Mouse (Mus musculus) brain, embryonic 14.5 days (tissue): ENCODE data around the gene Rprd1b. TPM values are rescaled to one million over a fixed set of nuclear protein-coding genes. Genes with fewer than 3 reads are reported as not detected.

Source experiments
- DNase-seq: peaks from one replicate; pipeline ENCODE4 v3.0.0-alpha.2; 2011; ENCODE audit warnings: low read depth
- CTCF ChIP-seq: fragments of 200-500 bp; IDR thresholded peaks from 2 replicates; pipeline ENCODE4 v1.5.1; 2012; ENCODE audit warnings: inconsistent platforms, mild to moderate bottlenecking, moderate library complexity, borderline replicate concordance; ENCODE audit not compliant: insufficient read depth, insufficient read length; ENCODE audit errors: extremely low read depth
- POLR2A ChIP-seq: fragments of 200-500 bp; IDR thresholded peaks from 2 replicates; pipeline ENCODE4 v1.6.1; 2012; ENCODE audit warnings: mild to moderate bottlenecking, inconsistent platforms, borderline replicate concordance; ENCODE audit not compliant: poor library complexity, insufficient read depth, insufficient read length, severe bottlenecking; ENCODE audit errors: extremely low read depth
- polyA plus RNA-seq: library from polyadenylated mRNA; depleted of rRNA; stranded (reverse); fragments of >200 nt; gene quantifications from 2 replicates; pipeline ENCODE4 v1.2.3, GENCODE M21; 2012; rRNA removed

The Rprd1b gene
- polyA plus RNA-seq, 1 experiment: 27.9 TPM

GRCm38 (mm10) chr2:158170394-158170793, 142.1 kb downstream of the Rprd1b start:
- TF ChIP-seq CTCF: no peak
- no peak for TF ChIP-seq POLR2A
- no peak for DNase-seq

DNA sequence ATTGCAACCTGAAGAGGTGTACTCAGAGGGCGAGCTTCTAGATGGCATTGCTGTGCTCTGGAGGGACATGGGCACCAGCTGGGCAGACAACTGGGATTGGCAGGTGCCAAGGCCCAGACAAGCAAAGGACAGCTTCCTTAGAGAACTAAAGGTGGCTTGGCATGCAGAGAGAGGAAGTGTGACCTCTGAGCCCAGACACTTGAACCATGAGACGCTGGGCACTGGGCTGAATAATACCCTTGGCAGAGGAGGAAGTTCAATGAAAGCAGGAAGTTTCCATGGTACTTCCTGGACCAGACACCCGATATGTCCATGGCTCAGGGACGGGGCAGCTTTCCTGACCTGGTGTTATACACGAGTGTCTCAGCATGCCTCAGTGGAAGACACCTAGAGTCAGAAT, 146.1 kb downstream of the Rprd1b start:
- DNase-seq: no peak
- no peak for TF ChIP-seq CTCF

DNA sequence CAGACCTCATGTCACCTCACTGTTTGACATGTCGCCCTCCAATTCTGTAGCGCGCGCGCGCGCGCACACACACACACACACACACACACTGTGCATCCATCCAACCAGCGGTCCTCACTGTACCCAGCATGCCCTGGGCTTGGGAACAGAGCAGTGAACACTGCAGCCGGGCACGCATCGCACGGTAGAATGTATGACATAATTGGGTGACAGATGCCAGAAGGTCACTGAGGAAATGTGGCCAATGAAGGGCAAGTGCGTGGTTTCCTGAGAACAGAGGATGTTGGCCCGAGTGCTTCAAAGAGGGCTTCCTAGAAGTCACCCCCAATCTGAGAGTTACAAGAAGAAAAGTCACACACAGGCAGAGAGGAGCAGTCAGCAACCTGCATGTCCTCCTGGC, 146.7 kb downstream of the Rprd1b start:
- no peak for DNase-seq
- TF ChIP-seq POLR2A (no peak), CTCF (no peak)

DNA sequence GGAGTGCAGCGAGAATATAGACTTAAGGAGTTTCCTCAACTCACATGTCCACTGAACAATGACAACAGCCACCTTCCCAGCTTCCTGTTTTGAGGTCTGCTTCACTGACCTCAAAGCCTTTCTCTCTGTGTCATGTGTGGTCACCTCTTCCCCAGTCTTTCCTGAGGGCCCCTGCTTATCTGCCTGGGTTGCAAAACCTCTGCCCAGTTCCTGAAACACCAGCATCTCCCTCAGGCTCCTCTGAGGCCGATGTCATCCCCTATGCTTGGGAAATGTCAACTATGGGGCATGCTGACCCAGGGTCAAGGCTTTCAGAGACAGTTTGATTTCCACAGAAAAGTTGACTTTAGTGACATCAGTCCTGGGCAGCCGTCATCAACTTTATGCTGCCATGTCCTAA, 147.1 kb downstream of the Rprd1b start:
- TF ChIP-seq POLR2A (no peak), CTCF (no peak)
- DNase-seq: no peak

- no peak for DNase-seq
Measured at GRCm38 (mm10) chr2:158176763-158177162, 148.5 kb downstream of the Rprd1b start.

DNA sequence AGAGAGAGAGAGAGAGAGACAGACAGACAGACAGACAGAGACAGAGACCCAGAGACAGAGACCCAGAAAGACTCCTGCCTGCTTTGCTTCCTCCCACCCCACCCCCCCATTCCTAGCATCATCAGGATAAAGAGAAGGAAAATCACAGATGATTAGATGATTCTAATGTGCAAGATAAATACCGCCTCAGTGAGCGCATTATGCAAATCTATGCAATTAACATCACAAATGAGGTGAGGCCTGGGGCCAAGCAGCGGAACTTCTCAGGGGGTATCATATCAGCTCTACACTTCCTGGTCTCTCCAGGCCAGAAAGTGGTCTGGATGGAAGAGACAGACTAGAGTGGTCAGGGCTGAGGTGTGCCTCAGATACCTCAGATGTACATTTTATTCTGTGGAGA, 149.3 kb downstream of the Rprd1b start:
- TF ChIP-seq POLR2A (no peak), CTCF (no peak)
- peak; percentile 89 for DNase-seq

More at GRCm38 (mm10) chr2:158176763-158177162, 148.5 kb downstream of the Rprd1b start:
- TF ChIP-seq CTCF (no peak), POLR2A (no peak)

GRCm38 (mm10) chr2:158178139-158178538, 149.8 kb downstream of the Rprd1b start:
- no peak for DNase-seq
- no peak for TF ChIP-seq POLR2A
- no peak for TF ChIP-seq CTCF

GRCm38 (mm10) chr2:158178696-158179369, 150.5 kb downstream of the Rprd1b start:
- peak; percentile 66 for DNase-seq
- TF ChIP-seq CTCF (no peak), POLR2A (no peak)

DNA sequence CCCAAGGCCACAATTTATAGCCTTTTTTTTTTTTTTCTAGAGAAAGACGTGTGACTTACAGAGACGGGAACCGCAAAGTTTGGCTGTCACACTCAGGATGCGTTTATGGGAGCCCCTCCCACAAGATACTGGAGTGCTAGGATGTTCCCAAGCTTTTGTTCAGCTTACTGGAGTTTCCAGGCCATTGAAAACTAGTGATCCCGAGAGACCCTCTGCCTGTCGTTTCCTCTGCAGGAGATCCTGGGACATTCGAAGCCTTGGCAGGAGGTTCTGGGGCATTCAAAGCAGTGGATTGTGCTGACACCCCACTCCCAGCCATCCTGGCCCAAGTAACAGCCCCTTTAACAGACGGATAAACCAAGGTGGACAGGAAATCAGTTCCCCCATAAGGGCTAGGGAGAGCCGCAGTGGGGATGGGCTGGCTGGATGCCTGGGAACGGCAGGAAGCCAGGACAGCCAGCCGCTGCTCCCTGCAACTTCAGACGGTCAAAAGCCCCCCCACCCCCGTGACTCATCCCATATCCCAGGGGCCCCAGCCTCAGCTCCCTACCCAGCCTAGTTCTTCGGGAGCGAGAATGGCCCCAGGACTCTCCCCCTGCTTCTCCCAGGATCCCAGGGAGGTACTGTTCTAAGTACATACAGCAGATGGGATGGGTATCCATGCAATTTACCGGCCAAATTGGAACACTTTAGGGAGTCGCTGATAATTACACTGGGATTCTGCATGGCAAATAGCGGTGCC, 151.2 kb downstream of the Rprd1b start:
- TF ChIP-seq POLR2A (no peak), CTCF (no peak)
- peak; percentile 84 for DNase-seq

DNA sequence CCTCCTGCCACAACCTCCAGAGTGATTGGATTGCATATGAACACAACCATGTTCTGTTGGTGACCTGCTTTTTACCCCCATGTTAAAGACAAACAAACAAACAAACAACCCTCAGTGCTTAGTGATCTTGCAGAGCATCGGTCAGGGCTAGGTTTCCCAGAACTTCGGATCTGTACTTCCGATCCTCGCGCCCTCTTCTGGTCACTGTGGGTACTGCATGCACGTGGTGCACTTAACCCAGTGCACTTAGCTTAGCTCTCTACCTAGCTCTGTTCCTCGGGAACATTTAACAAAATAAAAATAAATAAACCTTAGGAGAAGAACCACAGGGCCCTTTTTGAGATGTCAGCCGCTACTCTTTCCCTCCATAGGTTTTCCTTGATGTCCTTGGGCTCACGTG, 152.5 kb downstream of the Rprd1b start:
- no peak for TF ChIP-seq POLR2A
- TF ChIP-seq CTCF: peak; percentile 79
- peak; percentile 53 for DNase-seq

Other genes starting within 250 kb of the Rprd1b start
- gene Vstm2l, start 113.8 kb upstream of the Rprd1b start, polyA plus RNA-seq: 80.6 and 126 TPM in 2 replicates
- gene Tti1, start 64 bp upstream of the Rprd1b start, polyA plus RNA-seq: 21.4 and 22.3 TPM in 2 replicates
- gene Tgm2, start 117.9 kb downstream of the Rprd1b start, polyA plus RNA-seq: 6.2 and 9.7 TPM in 2 replicates
- gene D630003M21Rik, start 200.7 kb downstream of the Rprd1b start, polyA plus RNA-seq: 3.5 and 3.7 TPM in 2 replicates
- not detected in 2 replicates for gene Bpi, start 229.6 kb downstream of the Rprd1b start, polyA plus RNA-seq